Mouse (Mus musculus) CH12.LX (cell line): ENCODE measurements around the gene Rac3. TPM values are rescaled to one million over a fixed set of nuclear protein-coding genes. Genes with fewer than 3 reads are reported as not detected.

Source experiments
- DNase-seq: peaks from one replicate; pipeline ENCODE4 v3.0.0-alpha.2; 2013; ENCODE audit errors: extremely low read depth
- H3K27ac ChIP-seq: 2 replicates; pipeline ENCODE4 v1.5.1; 2012; ENCODE audit warnings: low read depth, mild to moderate bottlenecking, control low read depth, moderate library complexity; ENCODE audit not compliant: insufficient read depth
- H3K27me3 ChIP-seq: replicated peaks from 2 replicates; pipeline ENCODE3; 2012; ENCODE audit warnings: inconsistent platforms
- H3K36me3 ChIP-seq, 2 experiments: replicated peaks in 1 of 2; 2 replicates each; pipeline versions ENCODE3 to v1.6.1; 2012; ENCODE audit warnings: inconsistent platforms in 1 of 2, low read length in 1 of 2, mild to moderate bottlenecking in 1 of 2, mixed read lengths in 1 of 2, moderate library complexity in 1 of 2; ENCODE audit not compliant: control insufficient read depth in 1 of 2, insufficient read depth in 1 of 2
- H3K4me1 ChIP-seq, 2 experiments: 2 replicates each; pipeline ENCODE4 v1.6.1; 2012; ENCODE audit warnings: inconsistent platforms in 1 of 2, moderate library complexity in 1 of 2; ENCODE audit not compliant: insufficient read depth in 2 of 2, control insufficient read depth in 1 of 2
- H3K4me2 ChIP-seq: 2 replicates; pipeline ENCODE4 v1.6.1; 2012; ENCODE audit warnings: low read depth, mild to moderate bottlenecking, control low read depth; ENCODE audit not compliant: poor library complexity, insufficient read depth, severe bottlenecking
- H3K4me3 ChIP-seq, 3 experiments: fragments of 150-350 bp in 1 of 3; sonication (generic) in 1 of 3; replicated peaks in 1 of 3; 2 replicates each; pipeline versions ENCODE3 to v1.5.1; 2011 to 2012; ENCODE audit warnings: low read depth in 2 of 3, low read length in 2 of 3, mild to moderate bottlenecking in 2 of 3, moderate library complexity in 2 of 3, control low read depth in 1 of 3, improper control_type of control experiment in 1 of 3, inconsistent platforms in 1 of 3, mixed read lengths in 1 of 3; ENCODE audit not compliant: poor library complexity in 1 of 3
- H3K79me2 ChIP-seq: replicated peaks from 2 replicates; pipeline ENCODE4 v1.6.1; 2012; ENCODE audit warnings: mild to moderate bottlenecking, moderate library complexity; ENCODE audit not compliant: control insufficient read depth, poor library complexity, insufficient read depth, severe bottlenecking; ENCODE audit errors: extremely low read depth
- H3K9ac ChIP-seq: 2 replicates; pipeline ENCODE4 v1.6.1; 2012; ENCODE audit warnings: low read depth, mild to moderate bottlenecking, control low read depth, moderate library complexity; ENCODE audit not compliant: insufficient read depth
- H3K9me3 ChIP-seq: replicated peaks from 2 replicates; pipeline ENCODE3; 2012; ENCODE audit warnings: low read length, inconsistent platforms, mixed read lengths
- BHLHE40 ChIP-seq: IDR thresholded peaks from 2 replicates; pipeline ENCODE4 v1.6.1; 2011; ENCODE audit warnings: mild to moderate bottlenecking, low read depth, low read length, improper control_type of control experiment
- CHD1 ChIP-seq: IDR thresholded peaks from 2 replicates; pipeline ENCODE4 v1.6.1; 2012; ENCODE audit warnings: low read depth, low read length, improper control_type of control experiment, inconsistent platforms
- CHD2 ChIP-seq: IDR thresholded peaks from 2 replicates; pipeline ENCODE4 v1.6.1; 2011; ENCODE audit warnings: low read length, improper control_type of control experiment
- E2F4 ChIP-seq: IDR thresholded peaks from 2 replicates; pipeline ENCODE4 v1.6.1; 2011; ENCODE audit warnings: low read depth, low read length, improper control_type of control experiment; ENCODE audit not compliant: insufficient replicate concordance
- ELF1 ChIP-seq: IDR thresholded peaks from 2 replicates; pipeline ENCODE4 v1.6.1; 2014; ENCODE audit warnings: low read depth, mild to moderate bottlenecking, inconsistent platforms, low read length, improper control_type of control experiment
- JUN ChIP-seq: IDR thresholded peaks from 2 replicates; pipeline ENCODE4 v1.6.1; 2011; ENCODE audit warnings: low read depth, mild to moderate bottlenecking, low read length, improper control_type of control experiment, moderate library complexity; ENCODE audit not compliant: insufficient read depth
- JUND ChIP-seq: conservative IDR thresholded peaks from 2 replicates; pipeline ENCODE4 v1.6.1; 2011; ENCODE audit warnings: low read depth, low read length, improper control_type of control experiment
- KAT2A ChIP-seq: IDR thresholded peaks from 2 replicates; pipeline ENCODE4 v1.6.1; 2012; ENCODE audit warnings: low read length, improper control_type of control experiment, inconsistent platforms; ENCODE audit not compliant: insufficient replicate concordance
- MAX ChIP-seq: IDR thresholded peaks from 2 replicates; pipeline ENCODE4 v1.6.1; 2011; ENCODE audit warnings: low read length, improper control_type of control experiment
- MYC ChIP-seq: IDR thresholded peaks from 2 replicates; pipeline ENCODE4 v1.6.1; 2011; ENCODE audit warnings: low read depth, mild to moderate bottlenecking, improper control_type of control experiment, low read length
- NRF1 ChIP-seq: IDR thresholded peaks from 2 replicates; pipeline ENCODE4 v1.6.1; 2014; ENCODE audit warnings: low read depth, mild to moderate bottlenecking, inconsistent platforms, low read length, improper control_type of control experiment, moderate library complexity
- POLR2A ChIP-seq: IDR thresholded peaks from 2 replicates; pipeline ENCODE4 v1.6.1; 2011; ENCODE audit warnings: low read depth, mild to moderate bottlenecking, improper control_type of control experiment, low read length
- RCOR1 ChIP-seq: conservative IDR thresholded peaks from 2 replicates; pipeline ENCODE4 v1.6.1; 2012; ENCODE audit warnings: low read depth, mild to moderate bottlenecking, inconsistent platforms, low read length, improper control_type of control experiment
- SIN3A ChIP-seq: IDR thresholded peaks from 2 replicates; pipeline ENCODE4 v1.6.1; 2012; ENCODE audit warnings: low read length, improper control_type of control experiment, inconsistent platforms
- TBP ChIP-seq: conservative IDR thresholded peaks from 2 replicates; pipeline ENCODE4 v1.6.1; 2011; ENCODE audit warnings: low read depth, low read length, improper control_type of control experiment
- USF1 ChIP-seq: IDR thresholded peaks from 2 replicates; pipeline ENCODE4 v1.6.1; 2014; ENCODE audit warnings: low read depth, mild to moderate bottlenecking, inconsistent platforms, low read length, improper control_type of control experiment
- USF2 ChIP-seq: conservative IDR thresholded peaks from 2 replicates; pipeline ENCODE4 v1.6.1; 2011; ENCODE audit warnings: low read depth, low read length, improper control_type of control experiment
- ZMIZ1 ChIP-seq: IDR thresholded peaks from 2 replicates; pipeline ENCODE4 v1.6.1; 2012; ENCODE audit warnings: low read depth, mild to moderate bottlenecking, inconsistent platforms, low read length, improper control_type of control experiment
- ZNF384 ChIP-seq: IDR thresholded peaks from 2 replicates; pipeline ENCODE4 v1.6.1; 2012; ENCODE audit warnings: low read depth, low read length, improper control_type of control experiment, inconsistent platforms
- dilution Hi-C: fragments of 300-500 bp; cut with MboI; formaldehyde crosslinking; loops from 2 replicates; pipeline ENCODE4 v1.14.3; 2020; ENCODE audit warnings: low sequenced_read_pairs; ENCODE audit not compliant: extremely low pct_unique_long_range_greater_than_20kb, extremely low pct_ligation_motif_present
- in situ Hi-C: fragments of 300-500 bp; cut with MboI; formaldehyde crosslinking; loops from 3 replicates; pipeline ENCODE4 v1.14.3; 2019; ENCODE audit warnings: low sequenced_read_pairs, low pct_ligation_motif_present, low pct_unique_long_range_greater_than_20kb, mixed read lengths
- polyA plus RNA-seq: library from polyadenylated mRNA; unstranded; fragments of >175 nt; gene quantifications from 2 replicates; pipeline ENCODE4 v1.2.1, GENCODE M21; 2012; ENCODE audit warnings: low read depth; ENCODE audit not compliant: insufficient read length
- total RNA-seq, 2 experiments: library from RNA; depleted of rRNA; stranded (reverse); fragments of 300-350 nt in 1 of 2; fragments of >200 nt in 1 of 2; gene quantifications; 2 replicates each; pipeline ENCODE4 v1.2.3; 2012 to 2014

Gene Rac3
- total and polyA plus RNA-seq, 3 experiments = 3.4 to 8.9 (median 5.5) TPM

DNA sequence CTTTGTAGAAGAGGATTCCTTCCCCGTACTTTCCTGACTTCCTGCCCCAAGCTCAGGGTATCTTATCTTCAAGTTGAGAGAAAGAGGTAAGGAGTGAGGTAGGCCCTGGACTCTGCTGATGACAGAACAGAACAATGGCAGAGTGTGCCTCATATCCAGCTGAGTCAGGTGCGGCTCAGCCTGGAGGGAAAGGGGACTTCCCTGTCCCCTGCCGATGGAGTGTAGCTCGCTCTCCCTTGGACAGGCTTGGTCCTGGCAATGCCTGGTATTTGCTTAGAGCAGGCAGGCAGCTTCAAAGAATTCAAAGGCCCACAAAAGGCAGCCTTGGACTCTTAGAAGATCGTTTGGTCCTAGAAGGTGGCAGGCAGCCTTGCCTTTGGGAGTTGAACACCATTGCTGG lies 15.2 kb upstream of the Rac3 start:
- H3K27me3 ChIP-seq = no peaks in the 10 kb centered on the region
- no peak overlapping the region for H3K9ac ChIP-seq
- dilution Hi-C loops (no loop called here), in situ Hi-C loops (no loop called here)
- peaks cover 46 to 87% of the 10 kb centered on the region in 2 experiments for H3K36me3 ChIP-seq
- no peak for TF ChIP-seq MAX
- TF ChIP-seq SIN3A = no peak
- TF ChIP-seq ZMIZ1 = no peak
- TF ChIP-seq ZNF384 = no peak
- TF ChIP-seq NRF1 = no peak
- no peak for TF ChIP-seq JUN
- no peak for TF ChIP-seq BHLHE40
- no peak for TF ChIP-seq MYC
- no peak for TF ChIP-seq RCOR1
- no peak for TF ChIP-seq USF1
- no peak overlapping the region for H3K27ac ChIP-seq
- no peak for DNase-seq
- peaks cover 14 to 33% of the 10 kb centered on the region in 2 experiments for H3K4me1 ChIP-seq
- H3K4me3 ChIP-seq = no peak overlapping the region
- H3K4me2 ChIP-seq = no peak overlapping the region
- no peaks in the 10 kb centered on the region for H3K9me3 ChIP-seq
- H3K79me2 ChIP-seq = no peaks in the 10 kb centered on the region

DNA sequence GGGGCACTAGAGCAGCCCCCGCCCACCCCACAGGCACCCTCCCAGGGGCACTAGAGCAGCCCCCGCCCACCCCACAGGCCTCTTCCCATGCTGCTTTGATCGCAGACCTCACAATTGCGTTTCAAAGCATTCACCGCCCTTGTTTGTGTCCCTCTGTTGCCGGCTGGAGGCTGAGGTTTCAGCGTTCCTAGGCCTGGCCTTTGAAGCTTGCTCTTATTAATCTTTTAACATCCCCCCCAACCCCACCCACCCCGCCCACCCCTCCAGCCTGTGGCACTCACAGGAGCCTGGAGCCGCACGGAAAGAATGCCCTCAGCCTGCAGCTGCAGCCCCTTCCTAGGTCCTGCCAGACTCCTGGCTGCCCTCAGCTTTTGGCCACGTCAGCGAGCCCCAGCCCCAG lies 14.0 kb upstream of the Rac3 start:
- H3K9ac ChIP-seq = no peak overlapping the region
- H3K4me1 ChIP-seq = peaks cover 14 to 35% of the 10 kb centered on the region in 2 experiments
- dilution Hi-C loops (no loop called here), in situ Hi-C loops (no loop called here)
- peaks cover 43 to 89% of the 10 kb centered on the region in 2 experiments for H3K36me3 ChIP-seq
- H3K9me3 ChIP-seq = no peaks in the 10 kb centered on the region
- H3K4me3 ChIP-seq = no peak overlapping the region
- no peak for TF ChIP-seq TBP
- no peak for TF ChIP-seq JUND
- no peak for TF ChIP-seq NRF1
- TF ChIP-seq KAT2A = no peak
- TF ChIP-seq ZMIZ1 = no peak
- TF ChIP-seq POLR2A = no peak
- TF ChIP-seq MYC = no peak
- TF ChIP-seq E2F4 = no peak
- TF ChIP-seq JUN = no peak
- no peak for TF ChIP-seq CHD1
- no peak for TF ChIP-seq ELF1
- no peak for TF ChIP-seq CHD2
- TF ChIP-seq MAX = no peak
- TF ChIP-seq USF2 = no peak
- TF ChIP-seq, all 38 proteins: peak for 0
- no peak for DNase-seq
- no peaks in the 10 kb centered on the region for H3K79me2 ChIP-seq
- H3K4me2 ChIP-seq = no peak overlapping the region
- no peaks in the 10 kb centered on the region for H3K27me3 ChIP-seq
- no peak overlapping the region for H3K27ac ChIP-seq
